Mouse (Mus musculus) T-cell, adult 2 months (primary cell): ENCODE data around the gene Usp3.
A peak's percentile ranks its signal among the peaks of the same experiment; 100 is the strongest.

ENCODE experiments used
- DNase-seq: peaks from one replicate; pipeline ENCODE4 v3.0.0; 2022; ENCODE audit warnings: low spot score

Usp3 gene

GRCm38 (mm10) chr9:66571986-66572700 lies 20.8 kb downstream of the Usp3 start:
- no peak for DNase-seq

GRCm38 (mm10) chr9:66562215-66562614 lies 30.7 kb downstream of the Usp3 start:
- no peak for DNase-seq

GRCm38 (mm10) chr9:66561496-66561895 lies 31.4 kb downstream of the Usp3 start:
- DNase-seq, result no peak

- no peak for DNase-seq
Observed at GRCm38 (mm10) chr9:66560728-66561127, 32.2 kb downstream of the Usp3 start.

GRCm38 (mm10) chr9:66560295-66560694 lies 32.6 kb downstream of the Usp3 start:
- peak; percentile 45 for DNase-seq

- DNase-seq, result no peak
Observed at GRCm38 (mm10) chr9:66558971-66559370, 34.0 kb downstream of the Usp3 start.

GRCm38 (mm10) chr9:66542785-66543184 lies 50.2 kb downstream of the Usp3 start:
- no peak for DNase-seq

- DNase-seq, result no peak
Observed at GRCm38 (mm10) chr9:66521595-66521994, 71.3 kb downstream of the Usp3 start.

- no peak for DNase-seq
Observed at GRCm38 (mm10) chr9:66520299-66520698, 72.6 kb downstream of the Usp3 start.

GRCm38 (mm10) chr9:66518901-66519300 lies 74.0 kb downstream of the Usp3 start:
- no peak for DNase-seq

- no peak for DNase-seq
Observed at GRCm38 (mm10) chr9:66518251-66518650, 74.7 kb downstream of the Usp3 start.

GRCm38 (mm10) chr9:66517746-66518145 lies 75.2 kb downstream of the Usp3 start:
- no peak for DNase-seq

GRCm38 (mm10) chr9:66516296-66516940 lies 76.5 kb downstream of the Usp3 start:
- no peak for DNase-seq

GRCm38 (mm10) chr9:66515680-66516210 lies 77.2 kb downstream of the Usp3 start:
- no peak for DNase-seq

- no peak for DNase-seq
Observed at GRCm38 (mm10) chr9:66515115-66515514, 77.8 kb downstream of the Usp3 start.

GRCm38 (mm10) chr9:66514256-66514770 lies 78.6 kb downstream of the Usp3 start, which contains the start of gene Fbxl22:
Gene Fbxl22 (minus strand): TSS chr9:66514593.
- DNase-seq, result peak; percentile 33

- no peak for DNase-seq
Observed at GRCm38 (mm10) chr9:66513661-66514255, 79.2 kb downstream of the Usp3 start.

GRCm38 (mm10) chr9:66513150-66513549 lies 79.8 kb downstream of the Usp3 start:
- DNase-seq, result no peak

- peak; percentile 87 for DNase-seq
Observed at GRCm38 (mm10) chr9:66512351-66512671, 80.6 kb downstream of the Usp3 start.

GRCm38 (mm10) chr9:66511580-66512350 lies 81.2 kb downstream of the Usp3 start:
- peak; percentile 97 for DNase-seq

- DNase-seq, result no peak
Observed at GRCm38 (mm10) chr9:66510944-66511343, 82.0 kb downstream of the Usp3 start.

- DNase-seq, result no peak
Observed at GRCm38 (mm10) chr9:66510351-66510841, 82.5 kb downstream of the Usp3 start.
